Mouse (Mus musculus) MEL (cell line): ENCODE results near the gene Asap3. TPM values are rescaled to one million over a fixed set of nuclear protein-coding genes. Genes with fewer than 3 reads are reported as not detected.
A peak's percentile ranks its signal among the peaks of the same experiment; 100 is the strongest.

Experiments
- DNase-seq: peaks from one replicate; pipeline ENCODE4 v3.0.0; 2011; ENCODE audit warnings: low read depth, low spot score
- H3K27ac ChIP-seq: 2 replicates; pipeline ENCODE4 v1.5.1; 2012; ENCODE audit warnings: low read depth, mild to moderate bottlenecking, control low read depth, low read length, moderate library complexity; ENCODE audit not compliant: control insufficient read depth
- H3K27me3 ChIP-seq, 2 experiments: fragments of 150-350 bp in 1 of 2; sonication (generic) in 1 of 2; 2 replicates each; pipeline ENCODE4 v1.6.1; 2012; ENCODE audit warnings: low read length in 2 of 2, mild to moderate bottlenecking in 2 of 2, improper control_type of control experiment in 1 of 2, moderate library complexity in 1 of 2; ENCODE audit not compliant: insufficient read depth in 2 of 2, control insufficient read depth in 1 of 2
- H3K36me3 ChIP-seq, 2 experiments: 2 replicates each; pipeline ENCODE4 v1.6.1; 2012 to 2014; ENCODE audit warnings: low read length in 2 of 2, improper control_type of control experiment in 1 of 2, inconsistent platforms in 1 of 2, mild to moderate bottlenecking in 1 of 2; ENCODE audit not compliant: insufficient read depth in 2 of 2, control insufficient read depth in 1 of 2
- H3K4me1 ChIP-seq, 2 experiments: fragments of 150-350 bp in 1 of 2; sonication (generic) in 1 of 2; 2 replicates each; pipeline ENCODE4 v1.6.1; 2012; ENCODE audit warnings: low read length in 2 of 2, improper control_type of control experiment in 1 of 2, mild to moderate bottlenecking in 1 of 2; ENCODE audit not compliant: insufficient read depth in 2 of 2, control insufficient read depth in 1 of 2
- H3K4me3 ChIP-seq, 2 experiments: fragments of 150-350 bp in 1 of 2; sonication (generic) in 1 of 2; 2 replicates each; pipeline ENCODE4 v1.5.1; 2012; ENCODE audit warnings: low read depth in 2 of 2, low read length in 2 of 2, mild to moderate bottlenecking in 2 of 2, moderate library complexity in 2 of 2, control low read depth in 1 of 2, improper control_type of control experiment in 1 of 2; ENCODE audit not compliant: control insufficient read depth in 1 of 2, insufficient read depth in 1 of 2
- H3K79me2 ChIP-seq: 2 replicates; pipeline ENCODE4 v1.6.1; 2012; ENCODE audit warnings: mild to moderate bottlenecking, low read length, moderate library complexity; ENCODE audit not compliant: control insufficient read depth, poor library complexity, insufficient read depth
- H3K9ac ChIP-seq: 2 replicates; pipeline ENCODE4 v1.6.1; 2012; ENCODE audit warnings: low read depth, mild to moderate bottlenecking, control low read depth, low read length, moderate library complexity; ENCODE audit not compliant: control insufficient read depth, poor library complexity, severe bottlenecking
- H3K9me3 ChIP-seq: fragments of 150-350 bp; sonication (generic); replicated peaks from 2 replicates; pipeline ENCODE4 v1.6.1; 2012; ENCODE audit warnings: mild to moderate bottlenecking, low read length, improper control_type of control experiment, moderate library complexity; ENCODE audit not compliant: insufficient read depth
- CHD1 ChIP-seq: IDR thresholded peaks from 2 replicates; pipeline ENCODE4 v1.6.1; 2012; ENCODE audit warnings: low read depth, mild to moderate bottlenecking, inconsistent platforms, low read length, improper control_type of control experiment
- CTCF ChIP-seq, 3 experiments: IDR thresholded peaks in 2 of 3; conservative IDR thresholded peaks in 1 of 3; 2 replicates each; pipeline ENCODE4 v1.5.1; 2011 to 2012; ENCODE audit warnings: low read length in 3 of 3, low read depth in 2 of 3, mild to moderate bottlenecking in 2 of 3, improper control_type of control experiment in 1 of 3, inconsistent platforms in 1 of 3, mixed read lengths in 1 of 3, moderate library complexity in 1 of 3; ENCODE audit not compliant: control insufficient read depth in 1 of 3, insufficient read depth in 1 of 3, poor library complexity in 1 of 3, severe bottlenecking in 1 of 3
- E2F4 ChIP-seq: IDR thresholded peaks from 2 replicates; pipeline ENCODE4 v1.6.1; 2011; ENCODE audit warnings: low read depth, low read length, improper control_type of control experiment, borderline replicate concordance
- GABPA ChIP-seq: IDR thresholded peaks from 2 replicates; pipeline ENCODE4 v1.6.1; 2012; ENCODE audit warnings: low read depth, mild to moderate bottlenecking, inconsistent platforms, low read length, improper control_type of control experiment, moderate library complexity
- JUND ChIP-seq: IDR thresholded peaks from 2 replicates; pipeline ENCODE4 v1.6.1; 2011; ENCODE audit warnings: low read depth, mild to moderate bottlenecking, improper control_type of control experiment, low read length
- MAZ ChIP-seq: IDR thresholded peaks from 2 replicates; pipeline ENCODE4 v1.6.1; 2012; ENCODE audit warnings: low read depth, mild to moderate bottlenecking, inconsistent platforms, low read length, improper control_type of control experiment
- MYB ChIP-seq: IDR thresholded peaks from 2 replicates; pipeline ENCODE4 v1.6.1; 2011; ENCODE audit warnings: mild to moderate bottlenecking, low read depth, low read length, improper control_type of control experiment
- NELFE ChIP-seq: IDR thresholded peaks from 2 replicates; pipeline ENCODE4 v1.6.1; 2011; ENCODE audit warnings: low read depth, low read length, improper control_type of control experiment
- NRF1 ChIP-seq: IDR thresholded peaks from 2 replicates; pipeline ENCODE4 v1.6.1; 2014; ENCODE audit warnings: low read depth, mild to moderate bottlenecking, inconsistent platforms, low read length, improper control_type of control experiment, moderate library complexity; ENCODE audit not compliant: poor library complexity, insufficient read depth, severe bottlenecking
- RAD21 ChIP-seq: IDR thresholded peaks from 2 replicates; pipeline ENCODE4 v1.6.1; 2011; ENCODE audit warnings: mild to moderate bottlenecking, low read depth, low read length, improper control_type of control experiment
- SMC3 ChIP-seq: IDR thresholded peaks from 2 replicates; pipeline ENCODE4 v1.6.1; 2011; ENCODE audit warnings: low read depth, low read length, improper control_type of control experiment
- TAL1 ChIP-seq: IDR thresholded peaks from 2 replicates; pipeline ENCODE4 v1.6.1; 2012; ENCODE audit warnings: mild to moderate bottlenecking, inconsistent platforms, low read length, moderate library complexity, mixed read lengths
- ZC3H11A ChIP-seq: IDR thresholded peaks from 2 replicates; pipeline ENCODE4 v1.6.1; 2012; ENCODE audit warnings: low read depth, mild to moderate bottlenecking, inconsistent platforms, low read length, improper control_type of control experiment
- ZKSCAN1 ChIP-seq: IDR thresholded peaks from 2 replicates; pipeline ENCODE4 v1.6.1; 2012; ENCODE audit warnings: low read depth, mild to moderate bottlenecking, inconsistent platforms, low read length, improper control_type of control experiment, moderate library complexity
- ZNF384 ChIP-seq: IDR thresholded peaks from 2 replicates; pipeline ENCODE4 v1.6.1; 2012; ENCODE audit warnings: low read depth, mild to moderate bottlenecking, inconsistent platforms, low read length, improper control_type of control experiment
- polyA plus RNA-seq, 2 experiments: library from polyadenylated mRNA; stranded (reverse) in 1 of 2; unstranded in 1 of 2; fragments of >175 nt in 1 of 2; fragments of >200 nt in 1 of 2; gene quantifications; 2 replicates each; pipeline versions ENCODE4 v1.2.1 to v1.2.4; 2012; ENCODE audit warnings: low replicate concordance in 2 of 2, low read depth in 1 of 2; ENCODE audit not compliant: insufficient read length in 2 of 2, insufficient read depth in 1 of 2, missing spikeins in 1 of 2
- total RNA-seq: library from RNA; depleted of rRNA; stranded (reverse); fragments of 300-350 nt; gene quantifications from 2 replicates; pipeline ENCODE4 v1.2.3, GENCODE M21; 2012

Asap3 gene
- total and polyA plus RNA-seq, 3 experiments = 0.04 to 0.33 TPM; not detected in 1

- H3K36me3 ChIP-seq = no peaks in the 10 kb centered on the region
- H3K27ac ChIP-seq = no peak overlapping the region
- H3K9ac ChIP-seq = no peak overlapping the region
- H3K4me1 ChIP-seq = no peaks in the 10 kb centered on the region
- DNase-seq = no peak
- H3K4me3 ChIP-seq = no peak overlapping the region
- no peak for TF ChIP-seq NELFE
- no peak for TF ChIP-seq GABPA
- H3K79me2 ChIP-seq = no peaks in the 10 kb centered on the region
- H3K27me3 ChIP-seq = no peaks in the 10 kb centered on the region
- no peaks in the 10 kb centered on the region for H3K9me3 ChIP-seq
Observed at GRCm38 (mm10) chr4:136196201-136196600, 10.0 kb upstream of the Asap3 start.

- Histone ChIP-seq H3K4me1 (0 out of 4 replicates have a peak, but pooled peaks cover 0 to 4% of the 10 kb centered on the region in 2 experiments), H3K4me3 (no peak overlapping the region), H3K9me3 (no peaks in the 10 kb centered on the region), H3K27me3 (no peaks in the 10 kb centered on the region), H3K27ac (no peak overlapping the region), H3K36me3 (peaks cover 0 to 3% of the 10 kb centered on the region in 2 experiments; a peak in 1 of 4 replicates), H3K9ac (no peak overlapping the region), H3K79me2 (no peaks in the 10 kb centered on the region)
- TF ChIP-seq E2F4 (no peak), SMC3 (no peak), ZKSCAN1 (no peak), MYB (no peak), TAL1 (no peak), JUND (no peak), CHD1 (no peak)
- no peak for DNase-seq
Observed at GRCm38 (mm10) chr4:136198846-136199245, 7.3 kb upstream of the Asap3 start.

GRCm38 (mm10) chr4:136199562-136200292 lies 6.4 kb upstream of the Asap3 start:
- peak; percentile 76 for DNase-seq
- TF ChIP-seq CTCF (IDR thresholded peaks at IDR 0.05 in 2 of 3, conservative IDR thresholded peaks at IDR 0.05 in 1 of 3; ENCODE audit: control insufficient read depth in 1 of 3, insufficient read depth in 1 of 3, low read depth in 2 of 3, low read length in 3 of 3, poor library complexity in 1 of 3, severe bottlenecking in 1 of 3) (peak; percentile 72 to 89 (median 73)), ZNF384 (no peak), NELFE (no peak), RAD21 (peak; percentile 66), MAZ (no peak), SMC3 (peak; percentile 87), NRF1 (peak; percentile 20; the same call in 1 of the 2 replicates), ZC3H11A (peak; percentile 84)
- peaks cover 0 to 3% of the 10 kb centered on the region in 2 experiments; a peak in 1 of 4 replicates for H3K36me3 ChIP-seq

More at GRCm38 (mm10) chr4:136199562-136200292, 6.4 kb upstream of the Asap3 start:
- Histone ChIP-seq H3K79me2 (no peaks in the 10 kb centered on the region), H3K4me1 (0 out of 4 replicates have a peak, but pooled peaks cover 0 to 4% of the 10 kb centered on the region in 2 experiments), H3K9ac (no peak overlapping the region), H3K27ac (no peak overlapping the region), H3K27me3 (no peaks in the 10 kb centered on the region), H3K4me3 (no peak overlapping the region), H3K9me3 (no peaks in the 10 kb centered on the region)
